Mouse (Mus musculus): ENCODE results near the gene Zdhhc17. TPM values are rescaled to one million over a fixed set of nuclear protein-coding genes. Genes with fewer than 3 reads are reported as not detected.

The Zdhhc17 gene
- total RNA-seq, 1 experiment from 2014 or later, result 45.1 TPM

DNA sequence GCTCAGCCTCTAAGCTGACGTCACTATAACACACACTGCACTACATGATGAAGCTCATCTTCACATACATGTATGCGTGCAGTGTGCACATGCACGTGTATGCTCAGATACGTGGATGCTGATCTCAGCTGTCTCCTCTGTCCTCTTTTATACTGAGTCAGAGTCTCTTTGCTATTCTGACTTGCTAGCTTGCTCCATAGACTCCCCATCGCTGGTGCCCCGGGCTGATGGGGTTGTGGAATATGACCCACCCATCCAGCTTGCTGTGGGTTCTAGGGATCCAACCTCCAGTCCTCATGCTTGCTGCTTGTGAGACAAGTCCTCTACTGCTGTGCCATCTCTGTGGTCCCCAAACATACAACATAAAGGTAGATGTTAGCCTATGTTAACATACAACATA, 51.1 kb downstream of the Zdhhc17 start:
- no peak for DNase-seq

DNA sequence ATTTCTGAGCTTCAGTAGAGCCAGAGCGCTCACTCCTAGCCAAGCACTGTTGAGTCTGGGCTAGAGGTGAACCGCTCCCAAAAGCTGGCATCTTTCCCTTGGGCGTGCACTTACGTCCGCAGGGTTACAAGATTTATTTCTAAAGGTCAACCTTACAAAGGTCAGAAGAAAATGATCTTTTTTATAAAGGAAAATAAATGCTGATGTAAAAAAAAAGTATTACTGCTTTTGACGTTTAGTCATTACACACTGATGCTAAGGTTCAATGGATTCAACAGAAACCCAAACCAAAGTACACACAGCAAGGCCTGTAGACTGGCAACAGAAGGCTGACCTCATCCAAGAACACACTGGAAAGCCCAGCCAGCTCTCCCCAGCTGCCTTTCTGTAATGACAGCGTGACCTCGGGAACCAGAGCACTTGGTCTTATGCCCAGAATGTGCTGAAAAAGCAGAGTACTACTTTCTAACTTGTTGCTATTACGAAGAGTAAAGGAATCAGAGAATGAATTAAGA, 56.9 kb downstream of the Zdhhc17 start:
- peak; percentile 70 for DNase-seq

DNA sequence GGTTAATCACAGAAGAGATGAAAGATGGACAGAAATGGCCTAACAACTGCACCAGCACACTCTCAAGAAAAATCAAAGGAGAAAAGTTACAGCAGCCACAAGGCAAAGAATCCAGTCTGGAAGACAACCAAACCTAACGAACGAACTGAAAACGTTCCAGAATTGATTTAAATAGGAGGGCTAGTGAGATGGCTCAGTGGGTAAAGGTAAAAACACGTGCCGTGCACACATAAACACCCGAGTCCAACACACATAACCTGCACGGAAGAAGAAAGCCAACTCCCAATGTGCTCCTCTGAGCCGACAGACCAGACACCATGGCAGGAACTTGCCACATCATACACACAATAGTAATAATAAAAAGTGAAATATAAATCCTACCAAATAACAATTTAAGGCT, 57.7 kb downstream of the Zdhhc17 start:
- DNase-seq, result no peak

GRCm38 (mm10) chr10:110951748-110952147, 58.2 kb downstream of the Zdhhc17 start:
- no peak for DNase-seq

DNA sequence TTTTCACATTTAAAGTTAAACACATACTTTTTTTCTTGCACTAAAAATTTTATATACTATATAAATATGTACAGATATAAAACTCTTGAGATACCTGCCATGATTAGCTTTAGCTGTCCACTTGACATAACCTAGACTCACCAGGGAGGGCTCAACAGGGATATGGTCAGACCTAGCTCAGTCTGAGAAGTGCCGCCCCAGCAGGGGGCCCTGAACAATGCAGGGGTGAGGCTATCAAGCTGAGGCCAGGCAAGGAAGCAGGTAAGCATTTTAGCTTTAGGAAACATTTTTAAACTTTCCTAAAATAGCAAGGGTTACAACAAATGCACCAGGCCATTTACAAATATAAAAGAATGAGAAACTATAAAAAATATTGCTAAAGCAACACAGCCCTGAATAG, 58.8 kb downstream of the Zdhhc17 start:
- no peak for DNase-seq

GRCm38 (mm10) chr10:110947574-110947973, 62.4 kb downstream of the Zdhhc17 start:
- no peak for DNase-seq

DNA sequence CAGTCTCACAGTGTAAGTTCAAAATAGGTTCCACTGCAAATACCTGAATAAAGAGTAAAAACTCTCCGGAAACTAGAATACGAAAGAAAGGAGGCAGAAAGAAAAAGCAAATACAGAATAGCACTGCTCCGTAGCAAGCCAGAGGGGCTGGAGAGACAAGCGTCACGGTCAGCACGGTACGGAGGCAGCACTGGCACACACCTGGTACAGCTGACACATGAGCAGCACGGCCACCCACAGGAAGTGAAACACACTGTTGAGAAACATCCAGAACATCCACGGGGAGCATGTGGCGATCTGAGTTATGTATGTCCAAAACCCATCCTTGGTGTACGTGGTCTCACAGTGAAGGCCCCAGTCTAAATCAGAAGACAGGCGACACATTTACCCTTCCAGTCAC, 64.0 kb downstream of the Zdhhc17 start:
- DNase-seq, result no peak

DNA sequence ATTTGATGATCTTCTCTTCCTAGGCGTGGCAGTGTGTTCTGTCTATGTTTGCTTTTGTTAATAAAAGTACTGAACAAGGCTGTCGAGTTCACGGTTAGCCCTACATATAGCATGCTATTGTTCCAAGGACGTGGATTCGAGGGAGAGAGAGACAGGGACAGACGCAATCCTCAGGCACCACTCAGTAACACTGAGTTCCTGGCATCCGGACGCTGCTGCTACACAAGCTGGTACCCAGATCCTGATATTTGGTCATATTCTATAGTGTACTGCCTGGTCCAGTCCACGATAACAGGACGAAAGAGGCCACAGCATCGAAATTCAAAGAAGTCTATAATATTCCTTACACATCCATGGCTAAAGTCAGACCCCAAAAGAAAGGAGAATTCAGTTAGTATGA, 65.8 kb downstream of the Zdhhc17 start:
- DNase-seq, result no peak

GRCm38 (mm10) chr10:110942806-110943205, 67.1 kb downstream of the Zdhhc17 start:
- no peak for DNase-seq

GRCm38 (mm10) chr10:110941968-110942367, 68.0 kb downstream of the Zdhhc17 start:
- DNase-seq, result no peak

GRCm38 (mm10) chr10:110940740-110941398, 69.1 kb downstream of the Zdhhc17 start:
- DNase-seq, result no peak

DNA sequence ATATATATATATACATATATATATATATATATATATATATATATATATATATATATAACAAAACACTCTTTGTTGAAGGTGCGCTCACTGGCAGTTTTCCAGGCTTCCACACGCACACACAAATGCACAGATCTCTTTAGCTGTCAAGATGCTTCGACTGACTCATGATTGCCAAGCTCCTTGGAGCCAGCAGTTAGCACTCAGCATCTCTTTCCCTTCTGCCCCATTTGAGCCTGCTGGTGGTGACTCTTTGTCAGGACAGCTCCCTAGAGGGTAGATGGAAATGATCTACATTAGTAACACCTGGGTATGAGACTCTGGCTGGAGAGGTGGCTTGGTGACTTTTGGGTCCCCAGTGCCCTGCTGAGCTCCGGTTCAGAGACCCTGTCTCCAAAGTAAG, 70.2 kb downstream of the Zdhhc17 start:
- no peak for DNase-seq

DNA sequence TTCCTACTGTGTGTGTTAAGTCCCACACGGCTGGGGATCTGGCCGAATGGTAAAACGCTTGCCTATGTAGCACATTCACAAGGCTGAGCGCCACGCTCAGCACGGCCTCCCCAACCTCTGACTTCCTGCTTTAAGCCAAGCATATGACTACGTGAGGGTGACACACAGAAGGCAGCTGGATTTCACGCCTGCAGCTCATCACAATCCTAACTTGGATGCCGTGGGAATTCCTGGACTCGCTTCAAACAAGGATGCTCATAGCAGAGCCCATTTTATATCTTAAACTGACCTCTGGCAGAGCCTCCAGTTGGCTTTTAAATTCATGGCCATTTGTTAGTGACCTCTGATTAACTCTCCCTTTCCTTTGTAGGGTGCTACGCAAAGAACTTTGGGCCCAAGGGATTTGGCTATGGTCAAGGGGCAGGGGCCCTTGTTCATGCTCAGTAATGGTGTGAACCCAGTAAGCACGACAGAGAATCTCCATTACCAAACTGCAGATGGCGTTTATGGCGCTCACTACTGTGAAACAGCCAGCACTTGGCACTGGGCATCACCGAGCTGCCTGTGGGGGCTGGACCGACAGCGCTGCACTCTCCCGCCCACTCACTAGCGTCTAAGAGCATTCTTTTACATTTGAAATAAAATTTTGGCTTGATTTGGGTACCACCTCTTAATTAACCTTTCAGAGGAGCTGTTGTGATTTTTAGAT, 70.9 kb downstream of the Zdhhc17 start:
- no peak for DNase-seq

GRCm38 (mm10) chr10:110938361-110938760, 71.6 kb downstream of the Zdhhc17 start:
- no peak for DNase-seq

- no peak for DNase-seq
Measured at GRCm38 (mm10) chr10:110935669-110936068, 74.3 kb downstream of the Zdhhc17 start.

- no peak for DNase-seq
Measured at GRCm38 (mm10) chr10:110935081-110935480, 74.9 kb downstream of the Zdhhc17 start.

GRCm38 (mm10) chr10:110933584-110933983, 76.4 kb downstream of the Zdhhc17 start:
- no peak for DNase-seq

DNA sequence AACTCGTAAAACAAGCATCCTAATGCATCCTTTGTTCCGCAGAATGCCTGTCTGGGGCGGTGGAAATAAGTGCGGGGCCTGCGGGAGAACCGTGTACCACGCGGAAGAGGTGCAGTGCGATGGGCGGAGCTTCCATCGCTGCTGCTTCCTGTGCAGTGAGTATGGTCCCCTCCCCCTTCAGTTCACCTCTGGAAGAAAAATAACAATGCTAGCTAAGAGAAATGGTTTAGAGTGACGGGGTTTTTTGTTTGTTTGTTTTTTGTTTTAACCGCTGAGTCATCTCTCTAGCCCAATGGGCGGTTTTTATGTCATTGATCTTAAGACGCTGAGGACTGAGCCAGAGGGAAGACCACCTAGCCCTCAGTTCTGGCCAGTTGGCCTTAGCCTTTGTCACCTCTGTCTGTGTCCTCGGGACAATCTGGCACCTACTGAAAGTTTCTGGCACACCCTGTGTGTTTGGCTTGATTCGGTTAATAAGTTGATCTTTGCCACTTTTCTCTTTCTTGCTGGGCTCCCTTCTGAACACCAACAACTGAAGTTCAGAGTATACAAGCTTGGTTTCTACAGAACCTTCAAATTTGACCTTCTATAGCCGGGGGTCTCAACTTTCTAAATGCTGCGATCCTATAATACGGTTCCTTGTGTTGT, 77.9 kb downstream of the Zdhhc17 start:
- DNase-seq, result no peak

DNA sequence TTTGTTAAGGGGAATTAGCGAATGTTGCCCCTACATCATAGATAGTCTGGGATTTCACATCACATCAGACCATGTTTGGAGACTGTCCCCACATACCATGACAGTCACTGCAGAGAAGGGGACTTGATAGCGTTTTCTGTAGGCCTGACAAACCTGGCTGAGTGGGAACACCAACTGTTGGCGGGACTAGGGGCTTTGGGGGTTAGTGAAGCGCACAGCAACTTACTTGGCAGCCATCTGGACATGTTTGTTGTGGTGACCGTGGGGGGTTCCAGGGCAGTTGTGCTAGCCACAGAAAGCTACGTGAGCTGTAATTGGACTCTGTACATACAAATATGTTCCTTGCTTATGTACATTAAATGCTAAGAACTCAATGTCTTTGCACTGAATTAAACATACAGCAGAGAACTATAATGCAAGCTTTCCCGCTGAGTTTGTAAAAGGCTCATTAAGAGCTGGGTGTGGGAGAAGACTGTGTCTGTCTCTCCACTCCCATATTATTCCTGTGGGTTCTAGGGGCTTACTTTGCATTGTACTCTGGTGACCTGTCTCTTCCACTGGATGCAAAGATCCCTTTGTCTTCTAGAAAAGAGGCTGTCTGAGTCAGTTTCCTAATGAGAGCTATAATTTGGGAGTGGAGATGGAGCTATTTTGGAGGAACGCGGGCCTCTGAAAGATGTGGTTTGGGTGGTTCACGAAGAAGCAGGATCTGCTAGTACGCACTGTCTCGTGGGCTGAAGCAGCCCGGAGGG, 78.6 kb downstream of the Zdhhc17 start:
- no peak for DNase-seq

DNA sequence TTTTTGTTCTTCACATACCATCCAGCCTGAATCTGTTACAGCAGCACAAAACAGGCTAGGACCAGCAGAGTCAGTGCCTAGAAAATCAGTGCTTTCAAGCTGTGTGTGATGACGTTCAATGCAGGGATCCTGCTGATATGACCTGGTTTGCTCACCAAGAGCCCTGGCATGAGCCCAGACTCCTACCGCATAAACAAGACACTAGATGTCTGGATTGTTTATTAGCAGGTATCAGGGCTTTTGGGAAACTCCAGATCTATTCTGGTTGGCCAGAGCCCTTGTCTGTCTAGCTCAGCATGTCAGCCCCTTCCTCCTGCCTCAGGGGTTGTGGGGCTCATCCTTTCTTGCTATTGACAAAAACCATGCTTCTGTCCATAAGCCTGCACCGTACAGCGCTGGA, 80.2 kb downstream of the Zdhhc17 start:
- peak; percentile 65 for DNase-seq

DNA sequence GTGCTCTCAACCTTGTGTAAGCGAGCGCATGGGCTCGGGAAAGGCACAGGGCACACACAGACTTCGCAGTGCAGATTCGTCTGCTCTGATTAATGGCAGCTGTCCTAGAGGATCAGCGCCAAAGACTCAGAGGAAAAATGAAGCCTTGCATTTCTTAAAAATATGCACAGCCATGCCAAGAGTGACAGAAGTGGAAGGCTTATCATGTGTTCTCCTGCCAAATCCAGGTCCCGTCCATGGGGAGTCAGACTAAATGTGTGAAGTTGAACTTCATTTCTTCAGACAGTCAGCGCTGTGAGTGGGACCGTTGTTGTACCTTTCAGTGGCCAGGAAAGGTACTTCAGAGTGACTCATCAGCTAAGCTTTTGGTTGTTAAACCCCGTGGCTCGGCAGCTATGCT, 82.4 kb downstream of the Zdhhc17 start:
- DNase-seq, result peak; percentile 38

- DNase-seq, result no peak
Measured at GRCm38 (mm10) chr10:110922612-110923011, 87.3 kb downstream of the Zdhhc17 start.

- no peak for DNase-seq
Measured at GRCm38 (mm10) chr10:110921890-110922289, 88.0 kb downstream of the Zdhhc17 start.

All from adrenal gland, postnatal 25 days (tissue).